Mouse (Mus musculus): ENCODE results near the gene Pard3b. TPM values are rescaled to one million over a fixed set of nuclear protein-coding genes. Genes with fewer than 3 reads are reported as not detected.

Pard3b gene
- total RNA-seq, 2 experiments from 2014 or later: 16.7 to 17.9 TPM

DNA sequence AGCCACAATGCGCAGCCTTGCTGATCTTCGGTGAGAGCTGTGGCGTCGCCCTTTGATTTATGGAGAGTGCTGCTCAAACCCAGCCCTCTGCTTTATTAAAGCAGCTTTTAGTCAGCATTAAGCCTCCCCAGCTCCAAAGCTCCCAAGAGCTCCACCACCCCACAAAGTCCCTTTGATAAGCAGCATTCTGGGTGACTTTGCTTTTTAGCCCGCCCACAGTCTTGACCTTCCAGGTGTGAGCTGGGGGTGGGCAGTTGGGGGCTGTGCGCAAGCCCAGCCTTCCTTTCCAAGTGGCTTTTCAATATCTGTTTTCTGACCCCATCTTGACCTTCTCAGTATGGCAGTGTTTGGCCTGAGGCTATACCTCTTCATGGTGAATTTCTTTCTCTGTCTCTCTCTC lies 1009.5 kb downstream of the Pard3b start:
- DNase-seq: no peak

- DNase-seq: no peak
These were observed 1010.0 kb downstream of the Pard3b start for GRCm38 (mm10) chr1:62648591-62648990.

DNA sequence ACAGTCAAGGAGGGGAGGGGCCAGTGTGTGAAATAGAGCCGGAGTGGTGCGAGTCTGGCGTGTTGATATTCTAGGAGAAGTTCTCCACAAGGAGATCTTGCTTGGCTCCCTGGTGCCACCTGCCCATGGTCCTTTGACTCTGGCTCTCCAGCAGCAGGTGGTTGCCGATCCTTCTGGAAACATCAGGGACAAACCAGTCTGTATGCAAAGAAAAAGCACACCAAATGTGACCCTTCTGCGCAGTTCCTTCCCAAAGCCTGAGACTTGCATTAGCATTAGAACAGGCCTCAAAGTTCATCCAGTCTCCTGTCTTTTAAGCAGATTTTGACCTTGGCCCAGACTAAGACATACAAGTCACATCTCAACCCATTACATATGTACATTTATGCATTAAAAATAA lies 1011.9 kb downstream of the Pard3b start:
- no peak for DNase-seq

- DNase-seq: no peak
These were observed 1015.8 kb downstream of the Pard3b start for GRCm38 (mm10) chr1:62654436-62654835.

GRCm38 (mm10) chr1:62664960-62665645 lies 1026.5 kb downstream of the Pard3b start:
- peak; percentile 64 for DNase-seq

DNA sequence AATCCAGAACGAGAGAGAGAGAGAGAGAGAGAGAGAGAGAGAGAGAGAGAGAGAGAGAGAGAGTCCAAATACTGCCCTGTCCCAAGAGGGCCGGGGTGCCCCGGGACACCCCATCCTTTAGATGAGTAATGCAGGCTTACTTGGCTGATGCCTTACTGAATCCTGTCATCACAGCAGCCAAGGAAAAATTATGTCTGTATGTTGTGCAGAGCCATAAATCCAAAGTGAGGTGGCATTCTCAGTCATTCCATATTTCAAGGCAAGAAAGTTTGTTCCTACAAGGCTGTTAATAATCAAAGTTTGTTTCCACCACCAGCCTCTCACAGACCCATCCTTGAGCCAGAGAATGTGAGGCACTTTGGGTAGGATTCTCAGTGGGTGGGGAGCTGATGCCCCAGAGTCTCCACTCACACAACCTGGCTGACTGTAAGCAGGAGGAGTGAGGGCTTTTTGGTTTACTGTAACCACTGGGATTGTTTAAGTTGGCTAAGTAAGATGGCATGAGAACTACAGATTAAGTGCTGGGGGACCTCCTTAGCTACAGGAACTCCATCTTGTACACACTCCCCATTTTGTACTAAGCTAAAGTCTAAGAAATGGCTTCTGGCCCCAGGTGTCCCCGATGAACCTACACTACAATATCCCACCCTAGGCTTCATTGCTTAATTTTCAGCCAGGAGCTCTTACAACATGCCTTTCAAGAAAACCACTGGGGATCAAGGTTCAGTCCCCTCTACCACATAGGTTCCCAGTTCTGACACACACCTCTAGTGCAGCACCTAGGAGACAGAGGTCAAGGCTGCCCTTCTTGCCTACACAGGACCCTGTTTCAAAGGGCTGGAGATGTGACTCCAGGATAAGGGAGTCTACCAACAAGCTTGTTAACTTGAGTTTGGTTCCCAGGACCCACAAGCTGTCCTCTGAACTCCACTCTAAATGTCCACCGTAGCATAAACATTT lies 1027.4 kb downstream of the Pard3b start:
- no peak for DNase-seq

DNA sequence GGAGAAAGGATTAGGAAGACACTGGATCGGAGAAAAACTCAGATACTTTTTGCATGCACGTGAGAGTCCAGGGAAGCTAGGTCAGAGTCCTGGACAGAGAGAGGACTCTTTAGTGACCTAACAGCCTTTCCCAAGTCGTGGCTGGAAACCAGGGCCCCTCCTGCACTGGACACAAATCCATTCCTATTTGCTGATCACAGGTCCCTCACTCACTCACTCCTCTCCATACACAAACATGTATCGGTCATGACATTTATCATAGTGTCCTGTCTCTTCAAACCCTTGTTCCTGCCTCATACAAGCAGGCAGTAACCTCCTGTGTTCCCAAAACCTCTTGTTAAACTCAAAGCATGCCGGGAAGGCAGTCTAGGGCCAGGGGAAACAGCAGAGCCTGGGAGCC lies 1028.2 kb downstream of the Pard3b start:
- DNase-seq: no peak

- no peak for DNase-seq
These were observed 1040.2 kb downstream of the Pard3b start for GRCm38 (mm10) chr1:62678611-62679344.

DNA sequence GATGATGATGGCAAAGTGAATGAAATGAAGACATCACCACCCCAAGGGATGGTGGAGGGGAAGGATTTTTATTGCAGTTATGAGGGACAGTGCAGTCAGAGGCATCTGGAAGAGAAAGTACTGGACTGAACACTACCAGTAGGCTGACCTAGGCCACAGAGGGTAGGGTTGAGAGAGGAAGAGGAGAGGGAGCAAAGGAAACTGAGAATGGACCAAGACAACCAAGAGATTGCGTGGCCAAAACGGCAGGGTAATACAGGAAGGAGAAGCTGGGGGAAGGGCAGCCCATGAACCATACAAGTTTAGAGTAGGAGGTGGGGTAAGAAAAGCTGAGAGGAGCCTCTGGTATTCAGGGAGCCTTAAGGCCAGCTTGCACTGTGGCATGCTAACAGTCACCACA lies 1040.8 kb downstream of the Pard3b start:
- no peak for DNase-seq

DNA sequence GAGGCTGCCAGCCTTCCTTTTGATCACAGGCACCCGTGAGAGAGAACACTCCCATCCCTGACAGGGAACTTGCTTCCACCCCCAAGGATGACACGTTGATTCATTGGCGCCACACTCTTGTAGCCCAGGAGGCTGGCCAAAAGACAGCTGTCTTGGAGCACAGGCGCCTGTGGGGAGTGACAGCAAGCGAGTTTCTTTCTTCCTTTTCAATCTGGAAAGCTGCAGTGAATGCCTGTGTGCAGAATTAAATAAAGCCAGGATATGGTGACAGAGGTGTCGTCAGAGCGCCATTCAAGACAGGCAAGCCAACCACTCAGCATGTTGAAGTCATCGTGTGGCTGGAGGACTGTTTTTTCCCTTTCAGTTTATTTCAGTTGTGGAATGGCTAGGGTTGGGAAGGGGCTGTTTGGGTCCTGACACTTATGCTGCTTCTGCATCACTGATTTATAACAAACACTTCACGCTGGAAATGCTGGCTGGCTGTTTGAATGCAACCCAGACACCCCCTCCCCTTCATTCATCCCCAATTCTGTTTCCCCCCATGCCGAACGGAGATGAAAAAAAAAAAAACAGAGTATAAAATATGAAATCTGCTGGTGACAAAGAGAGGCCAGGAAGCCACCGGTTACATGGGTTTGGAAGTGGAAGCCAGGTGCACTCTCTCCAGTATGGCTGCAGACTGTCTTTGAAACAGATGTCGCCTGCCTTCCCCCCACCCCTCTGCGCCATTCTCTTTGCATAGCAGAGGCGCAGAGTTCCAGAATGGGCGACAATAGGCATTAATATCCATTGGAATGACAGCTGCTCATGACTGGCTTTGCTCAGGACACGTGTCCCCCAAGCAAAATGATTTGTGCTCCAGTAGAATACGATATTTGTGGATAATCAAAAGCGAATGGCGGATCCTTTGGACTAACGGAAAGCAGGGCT lies 1044.1 kb downstream of the Pard3b start:
- no peak for DNase-seq

DNA sequence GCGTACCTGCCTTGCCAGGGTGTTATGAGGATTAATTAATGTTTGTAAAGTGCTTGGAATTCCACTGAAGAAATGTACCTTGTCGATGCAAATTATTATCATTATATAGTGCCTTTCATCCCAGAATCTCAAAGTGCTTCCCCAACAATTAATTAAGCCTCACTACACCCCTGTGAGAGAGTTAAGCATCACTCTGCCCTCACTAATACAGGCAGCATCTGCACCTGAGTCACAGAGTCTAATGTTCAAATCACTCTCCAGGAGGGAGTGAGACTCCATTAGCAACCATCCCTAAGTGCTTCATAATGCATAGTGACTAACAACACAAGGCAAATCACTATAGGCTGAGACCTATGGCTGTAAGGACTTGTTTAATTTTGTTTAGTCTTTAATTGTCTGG lies 1044.9 kb downstream of the Pard3b start:
- no peak for DNase-seq

DNA sequence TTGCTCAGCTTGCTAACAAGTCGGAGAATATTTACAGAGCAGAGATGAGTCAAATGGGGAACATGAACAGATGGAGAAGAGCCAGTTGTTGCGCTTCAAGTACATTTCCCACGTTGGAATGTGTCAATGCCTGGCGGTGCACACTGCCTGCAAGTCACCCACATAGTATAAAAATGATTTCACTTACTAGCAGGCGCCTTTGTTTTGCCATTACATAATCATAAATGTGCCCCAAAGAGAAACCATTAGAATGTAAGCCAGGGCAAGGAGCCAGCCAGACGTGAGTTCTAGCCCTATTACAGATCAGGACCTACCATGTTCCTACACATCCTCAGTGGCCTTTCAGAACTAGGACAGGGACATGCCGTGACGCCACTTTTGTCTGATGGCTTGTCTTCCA lies 1048.9 kb downstream of the Pard3b start:
- DNase-seq: no peak

DNA sequence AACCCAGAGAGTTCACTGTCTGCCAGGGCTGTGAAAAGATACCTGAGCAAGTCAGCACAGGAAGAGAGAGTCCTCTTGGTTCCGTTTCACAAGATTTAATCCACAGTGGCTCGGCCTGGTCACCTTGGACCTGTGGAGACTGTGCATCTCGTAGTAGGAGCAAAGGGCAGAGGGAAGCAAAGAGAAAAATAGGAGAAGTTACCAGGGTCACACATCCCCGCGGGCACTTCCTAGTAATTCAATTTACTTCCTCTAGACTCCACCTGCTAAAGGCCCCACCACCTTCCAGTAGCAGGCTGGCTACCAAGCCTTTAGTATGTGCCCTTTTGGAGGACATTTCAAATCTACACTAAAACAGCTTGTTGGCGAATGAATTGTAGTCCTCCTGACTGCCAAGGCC lies 1052.6 kb downstream of the Pard3b start:
- no peak for DNase-seq

Measured in heart, postnatal 4 days (tissue).